Mouse (Mus musculus): ENCODE results near the gene Rab1b. TPM values are rescaled to one million over a fixed set of nuclear protein-coding genes. Genes with fewer than 3 reads are reported as not detected.

The Rab1b gene
- polyA plus RNA-seq, 1 experiment: 31.8 TPM

GRCm38 (mm10) chr19:5083961-5084833 lies 22.7 kb downstream of the Rab1b start:
- WGBS: 54% methylated on average over 3 of the region's 3 CpGs
- no peak for TF ChIP-seq CTCF (IDR thresholded peaks at IDR 0.05; ENCODE audit: control insufficient read depth, insufficient read depth, low read length)
- TF ChIP-seq POLR2A (IDR thresholded peaks at IDR 0.05; ENCODE audit: borderline replicate concordance, control insufficient read depth, low read depth, low read length): no peak
- peak overlapping the region; percentile 26 for H3K4me3 ChIP-seq (replicated peaks; ENCODE audit: control insufficient read depth, low read depth, low read length)

DNA sequence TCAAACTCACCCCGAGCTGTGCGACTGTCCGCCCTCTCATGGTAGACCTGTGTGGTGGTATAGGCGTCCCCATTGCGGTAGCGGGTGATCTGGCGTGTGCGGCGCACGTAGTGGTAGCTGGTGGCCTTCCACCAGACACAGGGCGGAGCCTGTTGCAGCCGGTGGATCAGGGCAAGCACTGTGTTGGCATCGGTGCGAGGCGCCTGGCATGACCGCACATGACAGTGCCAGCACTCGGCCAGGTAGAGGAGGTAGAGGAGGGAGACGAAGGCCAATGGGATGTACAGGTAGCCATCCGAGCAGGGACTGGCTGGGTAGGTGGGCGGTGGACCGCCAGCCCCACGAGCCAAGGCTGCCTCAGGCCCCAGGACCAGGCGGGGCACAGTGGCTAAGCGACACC lies 24.3 kb downstream of the Rab1b start:
- no peak overlapping the region for H3K4me3 ChIP-seq (replicated peaks; ENCODE audit: control insufficient read depth, low read depth, low read length)
- peaks cover 2% of the 10 kb centered on the region for H3K4me1 ChIP-seq (ENCODE audit: control insufficient read depth, insufficient read depth, low read length)
- TF ChIP-seq POLR2A (IDR thresholded peaks at IDR 0.05; ENCODE audit: borderline replicate concordance, control insufficient read depth, low read depth, low read length) (no peak), CTCF (IDR thresholded peaks at IDR 0.05; ENCODE audit: control insufficient read depth, insufficient read depth, low read length) (no peak)
- WGBS: 62% methylated on average over 24 of the region's 24 CpGs
- H3K27ac ChIP-seq (ENCODE audit: control insufficient read depth, insufficient read depth, low read depth, low read length, poor library complexity): no peak overlapping the region; the same call in 1 of the 2 replicates

More at GRCm38 (mm10) chr19:5083961-5084833, 22.7 kb downstream of the Rab1b start:
- peaks cover 4% of the 10 kb centered on the region for H3K4me1 ChIP-seq (ENCODE audit: control insufficient read depth, insufficient read depth, low read length)
- no peak overlapping the region for H3K27ac ChIP-seq (ENCODE audit: control insufficient read depth, insufficient read depth, low read depth, low read length, poor library complexity)

GRCm38 (mm10) chr19:5082005-5082404 lies 24.9 kb downstream of the Rab1b start:
- no peak for TF ChIP-seq POLR2A (IDR thresholded peaks at IDR 0.05; ENCODE audit: borderline replicate concordance, control insufficient read depth, low read depth, low read length)
- TF ChIP-seq CTCF (IDR thresholded peaks at IDR 0.05; ENCODE audit: control insufficient read depth, insufficient read depth, low read length): no peak
- 53% methylated on average over 18 of the region's 18 CpGs for WGBS
- H3K4me3 ChIP-seq (replicated peaks; ENCODE audit: control insufficient read depth, low read depth, low read length): no peak overlapping the region

GRCm38 (mm10) chr19:5079279-5079678 lies 27.6 kb downstream of the Rab1b start:
- H3K27ac ChIP-seq (ENCODE audit: control insufficient read depth, insufficient read depth, low read depth, low read length, poor library complexity): no peak overlapping the region
- no peak for TF ChIP-seq POLR2A (IDR thresholded peaks at IDR 0.05; ENCODE audit: borderline replicate concordance, control insufficient read depth, low read depth, low read length)
- TF ChIP-seq CTCF (IDR thresholded peaks at IDR 0.05; ENCODE audit: control insufficient read depth, insufficient read depth, low read length): no peak
- 79% methylated on average over 1 of the region's 1 CpGs for WGBS
- H3K4me3 ChIP-seq (replicated peaks; ENCODE audit: control insufficient read depth, low read depth, low read length): no peak overlapping the region
- no peaks in the 10 kb centered on the region for H3K4me1 ChIP-seq (ENCODE audit: control insufficient read depth, insufficient read depth, low read length)

More at GRCm38 (mm10) chr19:5082005-5082404, 24.9 kb downstream of the Rab1b start:
- Histone ChIP-seq H3K27ac (ENCODE audit: control insufficient read depth, insufficient read depth, low read depth, low read length, poor library complexity) (no peak overlapping the region), H3K4me1 (ENCODE audit: control insufficient read depth, insufficient read depth, low read length) (peaks cover 1% of the 10 kb centered on the region)

DNA sequence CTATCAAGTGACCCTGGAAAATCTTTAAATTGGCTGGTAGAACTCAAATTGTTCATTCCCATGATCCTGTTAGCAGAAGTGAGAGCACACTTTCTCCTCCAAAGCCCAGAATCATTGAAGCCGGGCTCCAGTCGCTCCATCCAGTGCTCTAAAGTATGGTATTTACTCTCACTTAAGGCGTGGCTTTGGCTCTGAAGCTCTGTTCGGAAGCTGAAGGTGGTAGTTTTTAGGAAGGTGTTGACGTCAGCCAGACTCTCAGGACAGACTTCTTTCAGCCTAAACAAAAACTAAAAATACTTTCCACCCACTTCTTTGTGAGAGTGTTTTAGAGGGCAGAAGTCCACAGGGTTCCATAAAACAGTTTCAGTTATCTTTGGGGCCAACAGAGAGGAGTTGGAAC lies 33.4 kb downstream of the Rab1b start:
- Histone ChIP-seq H3K4me3 (replicated peaks; ENCODE audit: control insufficient read depth, low read depth, low read length) (no peak overlapping the region), H3K27ac (ENCODE audit: control insufficient read depth, insufficient read depth, low read depth, low read length, poor library complexity) (no peak overlapping the region), H3K4me1 (ENCODE audit: control insufficient read depth, insufficient read depth, low read length) (peaks cover 3% of the 10 kb centered on the region)
- TF ChIP-seq CTCF (IDR thresholded peaks at IDR 0.05; ENCODE audit: control insufficient read depth, insufficient read depth, low read length) (no peak), POLR2A (IDR thresholded peaks at IDR 0.05; ENCODE audit: borderline replicate concordance, control insufficient read depth, low read depth, low read length) (no peak)
- WGBS: 35% methylated on average over 5 of the region's 5 CpGs

DNA sequence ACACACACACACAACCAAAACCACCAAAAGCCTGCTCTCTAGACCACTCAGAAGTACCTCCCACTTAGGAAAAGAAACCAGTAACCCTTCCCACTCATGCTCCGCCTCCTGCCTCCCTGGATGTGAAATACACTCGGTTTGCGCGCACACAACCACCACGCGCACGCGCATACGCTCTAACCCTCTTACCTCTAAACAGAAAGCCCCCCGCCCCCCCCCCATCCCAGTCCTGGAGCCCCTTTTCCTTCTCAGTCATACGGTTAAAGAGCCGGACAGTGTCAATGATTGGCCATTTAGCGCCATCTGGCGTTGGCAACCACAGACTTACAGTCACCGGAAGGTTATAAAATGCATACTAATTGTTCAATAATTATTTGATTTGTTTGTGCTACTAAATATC lies 33.8 kb downstream of the Rab1b start:
- H3K4me3 ChIP-seq (replicated peaks; ENCODE audit: control insufficient read depth, low read depth, low read length): peak overlapping the region; percentile 64
- 2% methylated on average over 15 of the region's 15 CpGs for WGBS
- H3K27ac ChIP-seq (ENCODE audit: control insufficient read depth, insufficient read depth, low read depth, low read length, poor library complexity): no peak overlapping the region
- H3K4me1 ChIP-seq (ENCODE audit: control insufficient read depth, insufficient read depth, low read length): peaks cover 3% of the 10 kb centered on the region
- TF ChIP-seq POLR2A (IDR thresholded peaks at IDR 0.05; ENCODE audit: borderline replicate concordance, control insufficient read depth, low read depth, low read length) (no peak), CTCF (IDR thresholded peaks at IDR 0.05; ENCODE audit: control insufficient read depth, insufficient read depth, low read length) (peak; percentile 47)

- H3K4me1 ChIP-seq (ENCODE audit: control insufficient read depth, insufficient read depth, low read length): peaks cover 3% of the 10 kb centered on the region
- no peak overlapping the region for H3K27ac ChIP-seq (ENCODE audit: control insufficient read depth, insufficient read depth, low read depth, low read length, poor library complexity)
- WGBS: 6% methylated on average over 20 of the region's 20 CpGs
- TF ChIP-seq CTCF (IDR thresholded peaks at IDR 0.05; ENCODE audit: control insufficient read depth, insufficient read depth, low read length) (no peak), POLR2A (IDR thresholded peaks at IDR 0.05; ENCODE audit: borderline replicate concordance, control insufficient read depth, low read depth, low read length) (no peak)
- H3K4me3 ChIP-seq (replicated peaks; ENCODE audit: control insufficient read depth, low read depth, low read length): peak overlapping the region; percentile 45
Observed at GRCm38 (mm10) chr19:5072389-5073019, 34.4 kb downstream of the Rab1b start.
